Mouse (Mus musculus): Measurements from ENCODE around the gene Stip1.
"Not testable (repeated sequence)": the region's sequence is repeated elsewhere in the genome, so short reads cannot be mapped to it uniquely, and the experiment has no call there.

The Stip1 gene

GRCm38 (mm10) chr19:7066034-7066827, 26.5 kb upstream of the Stip1 start:
- ATAC-seq (ENCODE audit: insufficient number of reproducible peaks, low FRiP score, low TSS enrichment) = no peak

- ATAC-seq (ENCODE audit: insufficient number of reproducible peaks, low FRiP score, low TSS enrichment) = peak; percentile 56; the same call in 1 of the 2 replicates
Observed at GRCm38 (mm10) chr19:7064571-7064970, 24.8 kb upstream of the Stip1 start.

DNA sequence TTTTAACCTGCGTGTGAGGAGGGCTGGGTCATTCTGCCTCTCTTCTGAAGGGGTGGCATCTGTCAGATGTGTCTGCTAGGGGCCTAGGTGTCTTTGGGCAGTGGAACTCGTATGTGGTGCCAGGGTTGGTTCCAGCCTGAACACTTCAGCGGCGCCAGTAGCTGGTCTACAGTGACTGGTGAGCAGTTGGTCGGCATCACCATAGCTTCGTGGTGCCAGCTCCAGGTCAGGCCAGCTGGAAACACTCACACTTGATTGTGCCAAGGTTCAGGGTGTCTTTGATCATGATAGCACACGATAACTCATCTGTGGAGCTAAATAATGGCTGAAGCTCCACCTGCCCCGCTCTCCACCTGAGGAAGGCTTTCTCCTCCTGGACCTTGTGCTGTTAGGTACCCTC, 23.1 kb upstream of the Stip1 start:
- ATAC-seq (ENCODE audit: insufficient number of reproducible peaks, low FRiP score, low TSS enrichment) = no peak

- no peak for ATAC-seq (ENCODE audit: insufficient number of reproducible peaks, low FRiP score, low TSS enrichment)
Observed at GRCm38 (mm10) chr19:7062110-7062509, 22.3 kb upstream of the Stip1 start.

DNA sequence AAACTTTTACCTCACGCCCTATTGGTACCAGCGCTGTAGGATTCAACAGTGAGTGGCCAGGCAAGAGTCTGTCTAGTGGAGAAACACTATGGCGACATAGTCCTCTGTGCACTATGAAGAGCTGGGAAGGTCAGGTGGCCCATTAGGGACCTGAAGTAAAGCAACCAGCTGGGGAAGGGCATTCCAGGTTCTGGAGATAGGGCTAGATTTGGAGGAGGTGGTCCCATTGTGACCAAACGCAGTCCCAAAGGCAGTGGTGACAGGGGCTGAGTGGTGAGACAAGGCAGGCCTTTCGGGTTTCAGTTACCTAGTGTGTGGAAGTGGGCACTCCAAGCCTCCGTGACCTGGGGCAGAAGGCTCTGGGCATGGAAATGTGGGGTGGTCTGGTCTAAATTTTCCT, 18.8 kb upstream of the Stip1 start:
- ATAC-seq (ENCODE audit: insufficient number of reproducible peaks, low FRiP score, low TSS enrichment) = no peak

DNA sequence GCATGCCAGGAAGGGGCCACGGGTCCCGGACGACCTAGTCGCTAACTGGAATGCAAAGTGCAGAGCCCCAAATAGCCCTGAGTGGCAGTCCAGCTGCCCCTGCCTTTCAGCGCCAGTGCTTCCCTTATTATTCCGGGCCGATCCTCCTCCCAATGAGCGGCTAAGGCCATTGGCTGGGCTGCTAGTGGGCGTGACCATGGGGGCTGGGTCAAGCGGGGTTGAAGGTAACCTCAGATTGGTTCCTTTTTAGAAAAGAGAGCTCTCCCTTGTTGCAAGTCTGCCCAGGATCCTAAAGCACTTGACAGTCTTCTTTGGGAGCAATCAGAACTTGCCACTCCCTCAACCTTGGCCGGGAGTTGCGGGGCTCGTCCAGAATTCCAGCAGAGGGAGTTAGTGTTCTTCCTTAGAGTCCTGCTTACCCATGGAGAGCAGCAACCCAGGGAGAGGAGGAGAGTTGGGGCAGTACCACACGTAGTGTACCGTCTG, 18.0 kb upstream of the Stip1 start:
- peak; percentile 73; the same call in 1 of the 2 replicates for ATAC-seq (ENCODE audit: insufficient number of reproducible peaks, low FRiP score, low TSS enrichment)

DNA sequence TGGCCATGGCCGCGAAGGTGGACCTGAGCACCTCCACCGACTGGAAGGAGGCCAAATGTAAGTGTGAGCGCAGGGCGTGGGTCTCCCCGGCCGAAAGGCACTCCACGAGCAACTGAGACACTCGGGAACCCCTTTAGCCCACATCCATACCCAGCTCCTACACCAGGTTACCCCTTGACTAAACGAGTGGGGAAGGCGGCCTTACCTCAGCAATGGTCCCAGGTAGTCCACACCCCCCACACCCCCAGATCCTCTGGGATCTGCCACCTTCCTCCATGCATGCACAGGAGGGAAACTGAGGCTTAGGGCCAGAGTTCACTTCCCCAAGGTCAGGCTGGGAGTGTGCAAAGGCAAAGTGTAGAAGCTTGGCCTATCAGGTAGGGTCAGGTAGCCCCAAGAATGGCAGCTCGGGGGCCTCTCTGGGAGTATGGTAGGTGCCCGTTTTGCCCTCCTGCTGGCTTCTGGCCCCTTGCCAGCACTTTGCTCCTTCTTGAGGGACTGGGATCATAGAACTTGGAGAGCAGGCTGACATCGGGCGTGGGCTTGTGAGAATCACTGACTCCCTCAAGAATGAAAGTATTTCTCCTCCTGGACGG, 17.5 kb upstream of the Stip1 start:
- 0 out of 2 replicates have a peak, but pooled peaks have one; percentile 9 for ATAC-seq (ENCODE audit: insufficient number of reproducible peaks, low FRiP score, low TSS enrichment)

DNA sequence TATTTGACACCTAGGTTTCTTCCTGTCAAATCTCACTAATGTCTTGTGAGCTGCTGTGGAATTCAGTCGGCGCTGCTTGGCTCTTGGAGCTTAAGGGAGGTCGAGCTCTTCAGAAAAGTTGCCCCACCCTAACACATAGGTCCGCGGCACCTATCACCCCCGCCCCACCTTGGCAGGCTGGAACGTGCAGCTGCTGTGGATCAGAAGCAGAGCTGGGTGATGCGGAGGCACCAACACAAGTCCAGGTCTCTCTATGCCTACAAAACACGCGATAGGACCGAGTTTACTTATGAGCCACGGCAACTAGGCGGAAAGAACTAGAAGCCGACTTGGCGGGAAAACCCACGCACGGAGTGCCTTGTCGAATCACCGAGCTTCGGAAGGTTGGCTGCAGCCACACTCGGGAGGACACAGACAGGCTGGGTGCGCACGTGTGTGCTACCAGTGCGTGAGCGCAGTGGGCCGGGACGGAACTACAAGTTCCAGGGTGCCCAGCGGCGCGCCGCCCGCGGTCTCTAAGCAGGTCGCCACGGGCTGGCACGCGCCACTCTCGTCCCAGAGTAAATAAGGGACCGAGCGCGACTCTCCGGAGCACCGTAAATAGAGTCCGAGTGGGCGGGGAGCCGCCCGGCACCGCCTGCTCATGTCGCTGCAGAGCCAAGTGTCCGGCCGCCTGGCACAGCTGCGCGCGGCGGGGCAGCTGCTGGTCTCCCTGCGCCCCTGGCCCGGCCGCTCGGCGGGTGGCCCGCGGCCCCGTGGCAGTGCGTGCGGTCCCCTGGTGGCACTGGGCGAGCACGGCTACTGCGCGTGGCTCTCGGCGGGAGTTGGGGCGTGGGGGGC, 16.7 kb upstream of the Stip1 start, which contains the start of gene Macrod1:
Gene Macrod1, plus strand, starts transcription at position 563 of the 840 bp plus-strand sequence.
- ATAC-seq (ENCODE audit: insufficient number of reproducible peaks, low FRiP score, low TSS enrichment) = peak; percentile 78; the same call in 1 of the 2 replicates

DNA sequence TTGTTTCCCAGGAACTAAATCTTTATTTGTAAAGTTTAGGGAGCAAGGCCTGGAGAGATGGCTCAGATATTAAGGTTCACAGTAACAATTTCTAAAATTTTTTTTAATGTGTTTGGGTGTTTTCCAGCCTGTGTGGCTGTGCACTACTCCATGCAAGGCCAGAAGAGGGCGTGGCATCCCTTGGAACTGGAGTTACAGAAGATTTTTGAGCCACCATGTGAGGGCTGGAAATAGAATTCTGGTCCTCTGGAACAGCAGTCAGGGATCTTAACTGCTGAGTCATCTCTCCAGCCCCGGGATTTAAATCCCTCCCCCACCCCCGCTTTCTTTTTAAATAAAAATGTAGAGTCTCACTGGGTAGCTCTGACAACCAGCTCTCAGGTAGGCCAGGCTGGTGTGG, 15.4 kb upstream of the Stip1 start:
- ATAC-seq (ENCODE audit: insufficient number of reproducible peaks, low FRiP score, low TSS enrichment) = no peak

DNA sequence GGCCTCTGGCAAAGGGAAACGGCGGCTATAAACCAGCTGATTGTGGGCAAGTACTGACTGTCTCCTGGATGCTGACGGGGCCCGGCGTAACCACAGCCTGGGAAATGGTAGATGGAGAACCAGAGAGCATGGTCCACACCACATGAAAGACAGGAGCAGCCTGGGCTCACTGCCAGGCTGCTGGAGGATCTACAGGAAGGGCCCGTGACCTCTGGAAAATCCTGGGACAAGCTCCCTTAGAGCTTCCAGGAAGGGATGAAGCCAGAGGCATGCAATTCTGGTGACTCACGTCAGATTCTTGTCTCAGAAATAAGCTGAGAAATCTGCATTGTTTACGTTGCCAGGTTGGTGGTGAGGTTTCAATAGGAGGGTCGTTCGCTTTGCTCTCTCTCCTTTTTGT, 15.0 kb upstream of the Stip1 start:
- no peak for ATAC-seq (ENCODE audit: insufficient number of reproducible peaks, low FRiP score, low TSS enrichment)

GRCm38 (mm10) chr19:7053382-7053781, 13.6 kb upstream of the Stip1 start:
- not testable (repeated sequence) for ATAC-seq (ENCODE audit: insufficient number of reproducible peaks, low FRiP score, low TSS enrichment)

GRCm38 (mm10) chr19:7044706-7045105, 4.9 kb upstream of the Stip1 start:
- ATAC-seq (ENCODE audit: insufficient number of reproducible peaks, low FRiP score, low TSS enrichment) = no peak

DNA sequence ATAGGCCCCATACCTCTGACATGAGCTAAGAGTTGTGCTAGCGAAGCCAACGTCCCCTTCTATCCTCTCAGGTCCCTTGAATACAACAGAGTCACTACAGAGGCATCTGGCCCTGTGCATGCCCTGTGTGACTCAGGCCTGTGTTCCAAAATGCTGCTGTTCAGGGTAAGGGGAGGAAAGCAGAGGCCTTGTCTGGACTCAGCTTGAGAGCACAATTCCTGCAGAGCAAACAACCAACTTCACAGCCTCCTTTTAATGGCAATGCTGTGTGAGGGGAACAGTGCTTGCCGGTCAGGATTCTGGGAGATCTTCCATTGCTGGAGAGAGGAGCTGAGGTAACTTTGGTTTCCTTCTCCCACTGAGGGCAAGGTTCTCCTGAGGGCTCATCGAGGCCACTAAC, 4.5 kb upstream of the Stip1 start:
- no peak for ATAC-seq (ENCODE audit: insufficient number of reproducible peaks, low FRiP score, low TSS enrichment)

DNA sequence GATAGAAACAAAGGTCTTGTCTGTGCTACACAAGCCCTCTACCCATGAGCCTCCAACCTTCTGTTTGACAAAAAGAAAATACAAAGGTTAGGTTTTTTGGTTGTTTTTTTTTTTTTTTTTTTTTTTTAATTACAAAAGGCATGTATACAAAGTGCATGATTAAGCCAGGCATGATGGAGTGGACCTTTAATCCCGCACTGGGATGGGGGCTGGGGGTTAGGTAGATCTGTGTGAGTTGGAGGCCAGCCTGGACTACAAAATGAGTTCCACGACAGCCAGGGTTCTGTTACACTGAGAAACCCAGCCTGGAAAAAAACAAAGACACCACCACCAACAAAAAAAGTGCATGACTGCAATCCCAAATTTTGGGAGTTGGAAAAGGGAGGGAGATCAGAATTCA, 1.4 kb upstream of the Stip1 start:
- no peak for ATAC-seq (ENCODE audit: insufficient number of reproducible peaks, low FRiP score, low TSS enrichment)

GRCm38 (mm10) chr19:7040637-7041130, 917 bp upstream of the Stip1 start:
- ATAC-seq (ENCODE audit: insufficient number of reproducible peaks, low FRiP score, low TSS enrichment) = no peak

DNA sequence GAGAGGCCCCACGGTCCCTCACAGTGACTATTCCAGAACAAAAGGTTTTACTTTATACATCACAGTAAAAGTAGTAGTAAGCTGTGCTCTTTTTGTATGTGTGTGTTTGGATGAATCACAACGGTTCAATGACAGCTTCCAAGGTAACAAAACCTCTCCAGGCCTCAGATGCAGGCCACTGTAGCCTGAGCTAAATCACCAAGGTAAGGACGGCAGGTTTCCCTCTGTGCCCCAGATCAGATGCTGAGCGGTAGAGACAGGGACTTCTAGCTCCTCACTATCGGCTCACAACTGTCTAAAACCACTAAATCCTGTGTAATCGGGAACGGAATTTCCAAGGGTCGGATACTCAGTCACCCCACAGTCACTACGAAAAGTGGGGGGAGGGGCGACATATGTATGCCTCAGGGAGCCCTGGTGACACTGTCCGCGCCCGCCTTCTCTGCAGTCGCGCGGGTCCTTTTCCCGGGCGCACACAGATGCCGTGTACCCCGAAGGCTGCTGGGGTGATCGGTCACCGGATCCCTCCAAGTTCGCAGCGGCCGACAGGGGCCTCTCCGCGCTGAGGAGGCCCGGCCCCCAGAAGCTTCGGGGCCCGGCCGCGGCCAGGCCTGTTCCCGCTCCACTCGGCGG, 563 bp downstream of the Stip1 start:
- no peak for ATAC-seq (ENCODE audit: insufficient number of reproducible peaks, low FRiP score, low TSS enrichment)

GRCm38 (mm10) chr19:7034006-7034405, 5.8 kb downstream of the Stip1 start:
- no peak for ATAC-seq (ENCODE audit: insufficient number of reproducible peaks, low FRiP score, low TSS enrichment)

DNA sequence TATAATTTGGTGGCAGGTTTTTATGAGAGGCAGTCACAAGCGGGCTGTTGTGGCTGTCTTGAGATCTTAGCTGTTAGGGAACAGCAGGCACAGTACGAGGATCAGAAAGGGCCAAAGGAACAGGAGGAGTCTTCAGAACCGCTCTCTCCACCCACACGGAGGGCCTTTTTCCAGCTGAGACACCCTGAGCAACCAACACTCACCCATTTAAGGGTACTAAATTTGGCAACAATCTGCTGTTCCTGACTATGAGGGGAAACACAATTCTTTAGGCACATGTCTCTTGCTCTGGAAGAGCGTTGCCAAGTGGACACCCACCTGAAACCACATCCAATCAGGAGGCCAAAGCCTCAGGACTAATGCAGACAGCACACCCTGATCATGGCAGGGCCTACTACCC, 10.2 kb downstream of the Stip1 start:
- ATAC-seq (ENCODE audit: insufficient number of reproducible peaks, low FRiP score, low TSS enrichment) = no peak

DNA sequence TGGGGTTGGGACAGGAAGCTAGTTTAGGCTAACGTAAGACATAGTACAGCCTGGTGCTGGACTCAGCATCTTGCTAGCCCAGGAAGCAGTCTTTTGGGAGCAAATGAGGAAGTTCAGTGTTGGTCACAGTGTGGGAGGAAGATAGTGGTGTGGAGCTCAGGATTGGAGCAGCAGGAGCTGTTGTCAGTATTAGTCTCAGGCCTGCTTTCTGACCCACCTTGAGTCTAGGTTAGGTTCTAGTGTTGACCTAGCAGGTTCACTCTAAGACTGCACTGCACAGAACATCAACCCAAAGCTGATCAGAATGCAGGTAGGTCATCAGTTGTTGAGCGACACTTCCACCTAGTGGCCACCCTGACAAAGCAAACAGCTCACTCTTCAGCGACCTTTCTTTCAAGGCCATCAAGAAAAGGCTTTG, 19.5 kb downstream of the Stip1 start:
- peak; percentile 45; the same call in 1 of the 2 replicates for ATAC-seq (ENCODE audit: insufficient number of reproducible peaks, low FRiP score, low TSS enrichment)

GRCm38 (mm10) chr19:7019191-7019590, 20.6 kb downstream of the Stip1 start, which contains the start of gene Fermt3:
TSS of gene Fermt3 (minus strand) at chr19:7019469.
- ATAC-seq (ENCODE audit: insufficient number of reproducible peaks, low FRiP score, low TSS enrichment) = no peak
